Mouse (Mus musculus): ENCODE data around the gene P2rx1.

The P2rx1 gene

GRCm38 (mm10) chr11:72989044-72989443 is 9.9 kb upstream of the P2rx1 start:
- no peak for DNase-seq

- no peak for DNase-seq
Measured at GRCm38 (mm10) chr11:72990688-72991087, 8.2 kb upstream of the P2rx1 start.

- no peak for DNase-seq
Measured at GRCm38 (mm10) chr11:72991961-72992360, 6.9 kb upstream of the P2rx1 start.

- DNase-seq, result peak in 1 of 2 experiments; percentile 31
Measured at GRCm38 (mm10) chr11:72996346-72996745, 2.6 kb upstream of the P2rx1 start.

- no peak for DNase-seq
Measured at GRCm38 (mm10) chr11:72996781-72997180, 2.1 kb upstream of the P2rx1 start.

- no peak for DNase-seq
Measured at GRCm38 (mm10) chr11:72997529-72998326, 1.2 kb upstream of the P2rx1 start.

GRCm38 (mm10) chr11:73001029-73001428 is 2.1 kb downstream of the P2rx1 start:
- DNase-seq, result peak; percentile 76 to 80

- DNase-seq, result peak; percentile 70 to 74
Measured at GRCm38 (mm10) chr11:73006377-73006776, 7.5 kb downstream of the P2rx1 start.

GRCm38 (mm10) chr11:73007113-73007512 is 8.2 kb downstream of the P2rx1 start:
- no peak for DNase-seq

- DNase-seq, result peak; percentile 70 to 81
Measured at GRCm38 (mm10) chr11:73007698-73008481, 9.0 kb downstream of the P2rx1 start.

GRCm38 (mm10) chr11:73008826-73009225 is 9.9 kb downstream of the P2rx1 start:
- DNase-seq, result no peak

GRCm38 (mm10) chr11:73009531-73010274 is 10.8 kb downstream of the P2rx1 start:
- no peak for DNase-seq

GRCm38 (mm10) chr11:73013981-73014380 is 15.1 kb downstream of the P2rx1 start:
- DNase-seq, result peak; percentile 77 to 78

GRCm38 (mm10) chr11:73014831-73015344 is 16.0 kb downstream of the P2rx1 start:
- peak; percentile 77 to 86 for DNase-seq

GRCm38 (mm10) chr11:73015391-73016102 is 16.6 kb downstream of the P2rx1 start:
- DNase-seq, result peak; percentile 61

GRCm38 (mm10) chr11:73016103-73016420 is 17.2 kb downstream of the P2rx1 start:
- no peak for DNase-seq

GRCm38 (mm10) chr11:73018471-73019146 is 19.7 kb downstream of the P2rx1 start, which contains the start of gene Camkk1:
TSS of gene Camkk1 (plus strand) at chr11:73019008.
- peak; percentile 91 to 95 for DNase-seq

- DNase-seq, result peak; percentile 27 to 59
Measured at GRCm38 (mm10) chr11:73019147-73019795, 20.4 kb downstream of the P2rx1 start.

- DNase-seq, result no peak
Measured at GRCm38 (mm10) chr11:73020953-73021800, 22.3 kb downstream of the P2rx1 start.

- DNase-seq, result no peak
Measured at GRCm38 (mm10) chr11:73023099-73023498, 24.2 kb downstream of the P2rx1 start.
